Mouse (Mus musculus): Measurements from ENCODE around the gene Fut8.
"Not testable (repeated sequence)": the region's sequence is repeated elsewhere in the genome, so short reads cannot be mapped to it uniquely, and the experiment has no call there.

Fut8 gene

DNA sequence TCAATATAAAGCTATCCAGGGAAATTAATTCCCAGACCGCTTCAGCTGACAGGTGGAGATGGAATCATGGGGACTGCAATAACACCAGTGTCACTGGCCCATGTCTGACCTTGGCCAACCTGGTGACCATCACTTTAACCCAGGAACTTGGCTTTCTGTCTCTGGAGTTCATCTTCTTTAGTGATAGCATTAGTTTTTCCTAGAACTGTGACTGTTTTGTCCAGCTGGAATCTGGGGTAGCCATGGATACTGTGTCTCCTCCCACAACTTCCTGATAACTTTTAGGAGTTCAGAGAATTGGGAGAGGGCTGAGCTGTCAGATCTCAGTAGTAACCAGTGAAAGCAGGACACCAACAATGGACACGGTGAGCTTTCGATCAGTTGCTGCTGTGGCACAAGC is 264.3 kb downstream of the Fut8 start:
- no peak for DNase-seq

DNA sequence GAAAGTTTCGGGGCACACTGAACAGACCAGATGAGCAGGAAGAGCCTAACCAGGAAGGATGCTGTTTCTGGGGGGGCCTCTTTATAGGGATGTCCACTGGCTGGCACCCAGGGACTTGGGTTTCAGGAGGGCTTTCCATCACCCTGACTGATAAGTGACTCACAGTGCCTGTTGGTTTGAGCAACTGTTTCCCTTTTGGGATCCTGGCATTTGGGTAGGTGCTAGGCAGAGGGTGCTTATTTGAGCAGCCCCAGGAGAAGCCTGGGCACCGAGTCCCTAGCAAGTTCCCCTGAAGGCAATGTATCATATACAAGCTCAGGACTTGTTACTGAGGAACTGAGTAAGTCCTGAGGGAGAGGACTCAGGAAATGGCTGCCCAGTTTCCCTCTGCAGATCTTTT is 267.5 kb downstream of the Fut8 start:
- DNase-seq: no peak

DNA sequence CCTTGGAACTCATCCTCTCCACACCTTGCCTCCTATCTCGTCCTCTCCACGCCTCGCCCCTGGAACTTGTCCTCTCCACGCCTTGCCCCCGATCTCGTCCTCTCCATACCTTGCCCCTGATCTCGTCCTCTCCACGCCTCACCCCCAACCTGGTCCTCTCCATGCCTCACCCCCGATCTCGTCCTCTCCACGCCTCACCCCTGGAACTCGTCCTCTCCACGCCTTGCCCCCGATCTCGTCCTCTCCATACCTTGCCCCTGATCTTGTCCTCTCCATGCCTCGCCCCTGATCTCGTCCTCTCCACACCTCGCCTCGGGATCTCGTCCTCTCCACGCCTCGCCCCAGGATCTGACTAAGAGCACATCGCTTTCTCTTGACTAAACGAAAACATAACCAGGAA is 269.8 kb downstream of the Fut8 start:
- no peak for DNase-seq

DNA sequence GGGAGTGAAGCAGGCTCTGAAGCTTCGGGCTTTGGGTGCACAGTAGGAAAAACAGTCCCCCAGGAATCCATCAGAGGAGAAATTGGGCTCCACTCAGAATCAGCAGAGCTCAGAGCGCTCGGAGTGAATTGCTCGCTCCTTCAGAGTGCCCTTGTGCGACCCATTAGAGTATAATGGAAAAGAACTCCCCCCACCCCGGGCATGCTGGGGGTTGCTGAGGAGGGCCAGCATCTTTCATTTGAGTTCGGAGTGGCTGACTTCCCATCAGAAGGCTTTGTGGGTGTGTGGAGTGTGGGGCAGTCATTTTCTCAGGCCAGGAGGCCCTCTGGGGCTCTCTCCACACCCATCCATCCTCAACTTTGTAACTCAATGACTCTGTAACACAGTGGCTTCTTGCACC is 272.8 kb downstream of the Fut8 start:
- DNase-seq: no peak

DNA sequence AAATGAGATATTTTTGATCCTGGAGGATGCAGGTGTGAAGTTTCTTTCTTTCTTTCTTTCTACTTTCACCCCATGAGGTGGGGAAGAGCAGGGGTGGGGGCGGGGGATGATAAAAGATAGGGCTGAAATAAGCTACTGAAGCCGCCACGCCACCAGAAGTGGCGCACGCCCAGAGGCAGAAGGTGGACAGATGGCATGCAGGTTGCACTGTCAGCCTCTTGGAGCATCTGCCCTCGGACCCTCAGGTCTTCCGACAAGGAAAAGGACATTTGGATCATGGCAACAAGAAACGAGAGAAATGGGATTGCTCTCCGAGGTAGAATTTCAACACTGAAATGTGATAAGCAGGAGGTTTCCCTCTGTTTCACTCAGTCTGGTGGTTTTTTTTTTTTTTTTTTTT is 273.3 kb downstream of the Fut8 start:
- no peak for DNase-seq

DNA sequence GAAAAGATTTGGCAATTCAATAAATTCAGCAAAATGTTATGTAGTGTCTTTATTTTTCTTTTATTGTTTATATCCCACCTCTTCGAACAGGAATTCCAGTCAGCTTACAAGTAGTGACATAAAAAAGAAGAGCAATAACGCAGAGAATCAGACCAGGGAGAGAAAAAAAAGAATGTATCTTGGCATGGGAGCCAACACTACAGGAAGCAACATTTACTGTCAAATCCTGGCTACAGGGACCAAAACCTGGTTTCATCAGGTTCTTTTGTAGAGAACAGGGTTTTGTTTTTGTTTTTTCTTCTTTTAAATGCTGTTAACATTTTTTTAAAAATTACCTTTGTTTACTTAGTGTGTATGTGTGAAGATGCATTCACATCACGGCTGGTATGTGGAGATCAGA is 273.7 kb downstream of the Fut8 start:
- no peak for DNase-seq

DNA sequence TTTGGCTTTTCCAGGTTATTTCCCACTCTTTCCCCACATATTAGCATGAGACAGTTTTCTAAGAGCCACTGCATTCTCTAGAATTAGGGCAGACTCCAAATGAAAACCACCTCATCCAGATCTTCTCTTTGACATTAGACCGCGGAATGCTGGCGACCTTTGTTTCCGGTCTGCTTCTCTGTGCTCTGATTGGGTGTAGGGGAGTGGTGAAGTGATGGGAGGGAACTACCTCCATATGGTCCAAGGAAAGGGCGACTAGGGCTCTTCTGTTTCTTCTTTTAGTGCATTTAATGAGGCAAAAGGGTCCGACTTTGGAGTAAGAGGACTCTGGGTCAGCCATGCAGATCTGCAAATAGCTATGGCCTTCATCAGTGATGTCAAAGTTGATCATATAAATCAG is 278.9 kb downstream of the Fut8 start:
- no peak for DNase-seq

DNA sequence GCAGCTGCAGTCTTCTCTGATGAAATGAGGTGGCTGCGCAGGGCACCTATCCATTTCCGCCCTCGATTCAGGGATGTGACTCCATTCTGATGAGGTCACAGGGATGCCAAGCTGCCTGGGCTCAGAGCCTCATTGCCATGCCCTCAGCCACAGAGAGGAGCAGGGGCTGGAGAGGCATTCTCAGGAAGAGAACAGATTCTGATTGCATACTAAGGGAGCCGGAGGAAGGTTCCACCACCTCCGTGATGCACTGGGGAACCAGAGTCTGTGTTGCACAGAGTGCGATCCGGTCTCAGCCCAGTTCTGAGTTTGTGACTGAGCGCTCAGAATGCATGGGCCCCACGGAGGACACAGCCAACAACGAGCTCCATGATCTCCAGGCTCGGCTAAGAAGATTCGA is 279.8 kb downstream of the Fut8 start:
- DNase-seq: no peak

DNA sequence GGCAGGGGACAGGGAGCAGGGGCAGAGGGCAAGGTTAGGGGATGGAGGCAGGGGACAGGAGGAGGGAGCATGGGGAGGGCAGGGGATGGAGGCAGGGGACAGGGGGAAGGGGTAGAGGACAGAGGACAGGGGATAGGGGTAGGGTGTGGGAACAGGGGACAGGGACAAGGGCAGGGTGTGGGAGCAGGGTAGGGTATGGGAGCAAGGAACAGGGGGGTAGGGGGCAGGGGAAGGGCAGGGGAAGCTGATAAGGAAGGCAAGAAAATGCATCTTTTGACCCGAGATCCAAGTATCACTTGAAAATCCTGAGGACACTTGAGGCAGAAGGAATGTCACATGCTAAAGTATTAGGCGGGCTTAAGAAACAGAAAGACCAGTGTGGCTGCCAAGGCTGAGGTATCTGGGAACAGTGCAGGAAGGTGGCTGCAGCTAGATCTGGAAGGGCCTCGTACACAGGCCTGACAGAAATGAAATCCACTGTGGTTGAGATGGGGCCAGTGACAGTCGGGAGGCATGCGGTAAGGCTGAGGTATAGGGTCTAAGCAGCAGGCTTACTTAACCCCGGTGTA is 281.7 kb downstream of the Fut8 start:
- DNase-seq: no peak

DNA sequence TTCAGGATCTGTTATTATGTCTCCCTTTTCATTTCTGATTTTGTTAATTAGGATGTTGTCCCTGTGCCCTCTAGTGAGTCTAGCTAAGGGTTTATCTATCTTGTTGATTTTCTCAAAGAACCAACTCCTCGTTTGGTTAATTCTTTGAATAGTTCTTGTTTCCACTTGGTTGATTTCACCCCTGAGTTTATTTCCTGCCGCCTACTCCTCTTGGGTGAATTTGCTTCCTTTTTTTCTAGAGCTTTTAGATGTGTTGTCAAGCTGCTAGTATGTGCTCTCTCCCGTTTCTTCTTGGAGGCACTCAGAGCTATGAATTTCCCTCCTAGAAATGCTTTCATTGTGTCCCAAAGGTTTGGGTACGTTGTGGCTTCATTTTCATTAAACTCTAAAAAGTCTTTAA is 286.1 kb downstream of the Fut8 start:
- not testable (repeated sequence) for DNase-seq
